Mouse (Mus musculus): ENCODE results near the gene Nrap.

The Nrap gene

GRCm38 (mm10) chr19:56316531-56316930 is 73.3 kb downstream of the Nrap start:
- DNase-seq (ENCODE audit: low spot score in 2 of 2) = no peak

DNA sequence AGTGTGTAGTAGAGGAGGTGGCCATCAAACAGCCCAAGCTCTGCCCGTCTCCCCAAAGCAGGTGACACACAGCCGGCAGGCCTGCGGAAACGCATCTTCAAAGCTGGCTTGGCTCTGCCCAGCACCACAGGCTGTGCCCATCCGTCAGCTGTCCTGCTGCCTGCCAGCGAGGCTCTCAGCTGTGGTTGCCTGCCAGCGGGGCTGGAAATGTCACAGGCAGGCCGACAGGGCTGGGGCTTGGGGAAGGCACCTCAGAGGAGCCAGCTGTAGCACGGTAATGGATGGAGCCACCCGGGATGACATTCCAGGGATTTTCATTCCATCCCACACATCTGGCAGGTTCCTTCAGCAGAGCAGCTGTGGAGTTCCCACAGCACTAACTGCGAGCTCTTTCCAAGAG is 89.0 kb downstream of the Nrap start:
- DNase-seq (ENCODE audit: low spot score in 2 of 2) = no peak

DNA sequence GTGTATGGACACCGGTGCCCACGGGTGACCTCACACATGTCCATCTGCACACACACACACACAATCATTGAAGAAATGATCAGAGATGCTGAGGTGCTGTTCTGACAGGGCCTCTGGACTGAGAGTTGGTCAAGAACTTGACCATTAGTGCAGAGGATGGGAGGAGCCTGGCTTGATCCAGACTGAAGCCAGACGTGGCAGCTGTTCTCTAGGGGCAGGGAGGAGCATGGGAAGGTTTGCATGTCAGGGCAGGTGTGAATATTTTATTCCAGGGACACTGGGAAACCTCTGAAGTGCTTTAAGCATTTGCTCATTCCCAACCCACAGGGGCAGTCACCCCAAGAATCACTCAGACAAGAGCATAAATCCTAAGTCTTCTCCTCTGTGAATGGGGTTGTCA is 92.6 kb downstream of the Nrap start:
- DNase-seq (ENCODE audit: low spot score in 2 of 2) = no peak

GRCm38 (mm10) chr19:56296668-56297067 is 93.2 kb downstream of the Nrap start:
- no peak for DNase-seq (ENCODE audit: low spot score in 2 of 2)

DNA sequence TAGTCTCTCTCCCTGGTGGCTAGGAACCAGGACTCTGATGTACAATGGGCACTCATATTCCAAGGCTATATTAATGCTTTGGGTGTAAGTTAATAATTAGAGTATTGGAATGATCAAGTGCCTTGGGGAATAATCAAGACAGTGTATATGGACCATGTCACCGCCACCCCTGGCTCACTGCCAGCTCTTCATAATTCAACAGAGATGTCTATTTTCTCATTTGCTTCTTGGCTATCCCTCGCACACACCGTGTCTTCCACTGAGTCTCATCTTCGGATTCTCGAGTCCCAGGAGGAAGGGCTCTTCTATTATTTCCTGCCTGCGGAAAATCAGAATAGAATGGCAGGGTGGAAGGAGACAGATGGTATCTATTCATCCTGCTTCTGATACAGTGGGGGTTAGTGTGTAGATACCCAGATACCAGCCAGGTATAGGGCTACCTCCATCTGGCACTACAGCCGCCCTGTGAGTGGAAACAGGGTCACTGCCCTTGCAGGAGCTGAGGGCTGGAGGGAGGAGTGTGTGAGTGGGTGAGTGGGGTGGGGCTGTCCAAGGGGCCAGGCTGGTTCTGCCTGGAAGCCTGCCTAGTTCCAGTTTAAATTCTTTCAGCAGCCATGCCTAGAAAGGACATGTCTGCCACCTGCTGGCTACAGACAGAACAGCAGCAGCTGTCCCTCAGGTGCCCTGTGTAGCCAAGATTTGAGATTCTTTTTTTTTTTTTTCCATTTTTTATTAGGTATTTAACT is 95.0 kb downstream of the Nrap start:
- peak; percentile 33 to 76 for DNase-seq (ENCODE audit: low spot score in 2 of 2)

- no peak for DNase-seq (ENCODE audit: low spot score in 2 of 2)
Observed at GRCm38 (mm10) chr19:56292335-56292734, 97.5 kb downstream of the Nrap start.

DNA sequence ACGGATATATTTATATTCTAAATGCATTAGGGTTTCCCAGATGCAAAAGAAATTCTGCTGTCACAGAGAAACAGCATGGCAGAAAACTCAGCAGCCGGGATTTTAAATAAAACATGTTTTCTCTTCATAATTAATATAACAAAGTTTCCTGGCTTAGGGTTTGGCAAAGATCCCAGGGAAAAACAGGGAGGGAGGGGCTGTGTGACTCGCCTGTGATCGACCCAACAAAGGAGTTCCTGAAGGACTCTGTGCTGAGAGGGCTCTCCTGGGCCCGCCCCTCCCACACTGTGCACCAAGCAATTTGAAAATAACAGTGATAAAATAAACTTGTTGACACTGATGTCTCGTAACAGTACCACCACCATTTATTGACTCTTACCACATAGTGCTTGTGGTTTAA is 97.9 kb downstream of the Nrap start:
- DNase-seq (ENCODE audit: low spot score in 2 of 2) = no peak

DNA sequence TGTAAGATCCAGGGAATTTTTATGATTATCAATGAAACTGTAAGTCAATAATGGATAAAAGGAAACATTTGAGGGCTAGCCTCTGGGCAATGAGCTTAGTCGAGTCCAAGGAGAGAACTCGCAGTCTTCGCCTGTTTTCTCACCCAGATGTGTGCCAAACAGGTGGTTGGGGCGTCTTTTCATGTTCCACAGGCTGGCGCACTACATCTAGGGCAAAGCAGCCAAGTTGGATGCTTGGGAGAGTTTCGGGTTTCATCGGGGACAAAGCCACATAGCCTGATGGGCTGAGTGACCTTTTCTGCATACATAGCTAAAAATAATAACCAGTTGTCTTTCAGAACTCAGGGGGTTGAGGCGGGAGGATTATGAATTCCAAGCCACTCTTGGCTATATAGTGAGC is 100.2 kb downstream of the Nrap start:
- no peak for DNase-seq (ENCODE audit: low spot score in 2 of 2)

- no peak for DNase-seq (ENCODE audit: low spot score in 2 of 2)
Observed at GRCm38 (mm10) chr19:56288436-56288835, 101.4 kb downstream of the Nrap start.

DNA sequence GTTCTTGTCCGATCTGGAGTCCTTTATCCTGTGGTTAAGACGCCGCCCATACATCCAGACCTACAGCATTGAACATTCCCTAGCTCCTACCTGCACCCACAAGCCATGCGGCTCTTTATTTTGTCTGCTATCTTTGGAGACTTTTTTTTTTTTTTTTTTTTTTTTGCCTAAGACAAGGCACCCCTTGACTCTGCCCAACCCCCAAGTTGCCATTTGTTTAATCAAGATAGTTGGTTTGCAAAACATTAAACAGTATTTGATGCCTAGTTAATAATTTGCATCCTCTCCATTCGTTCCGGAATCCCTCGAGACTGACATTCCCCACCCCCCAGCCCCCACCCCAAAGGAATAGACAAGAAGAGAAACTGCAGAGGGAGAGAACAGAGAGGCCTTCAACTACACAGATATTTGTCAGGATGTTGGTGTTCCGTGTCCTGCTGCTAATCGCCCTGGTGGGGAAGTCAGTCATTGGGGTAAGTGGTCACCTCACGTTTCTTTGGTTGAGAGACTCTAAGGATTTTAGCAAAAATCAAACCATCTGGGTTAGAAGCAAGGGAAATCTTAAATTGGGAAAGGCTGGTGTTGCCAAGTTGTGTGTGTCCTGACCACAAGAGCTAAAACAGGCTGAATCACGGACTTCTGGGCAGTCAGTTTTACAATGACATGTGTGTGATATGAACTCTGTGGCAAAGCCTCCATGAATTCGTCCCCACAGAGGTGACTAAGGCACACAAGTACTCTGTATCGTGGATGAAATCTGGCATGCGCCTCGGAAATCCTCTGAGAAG is 102.1 kb downstream of the Nrap start:
- DNase-seq (ENCODE audit: low spot score in 2 of 2) = no peak

GRCm38 (mm10) chr19:56286866-56287265 is 103.0 kb downstream of the Nrap start, which contains the start of gene Habp2:
Habp2 (plus strand) TSS chr19:56287137.
- no peak for DNase-seq (ENCODE audit: low spot score in 2 of 2)

DNA sequence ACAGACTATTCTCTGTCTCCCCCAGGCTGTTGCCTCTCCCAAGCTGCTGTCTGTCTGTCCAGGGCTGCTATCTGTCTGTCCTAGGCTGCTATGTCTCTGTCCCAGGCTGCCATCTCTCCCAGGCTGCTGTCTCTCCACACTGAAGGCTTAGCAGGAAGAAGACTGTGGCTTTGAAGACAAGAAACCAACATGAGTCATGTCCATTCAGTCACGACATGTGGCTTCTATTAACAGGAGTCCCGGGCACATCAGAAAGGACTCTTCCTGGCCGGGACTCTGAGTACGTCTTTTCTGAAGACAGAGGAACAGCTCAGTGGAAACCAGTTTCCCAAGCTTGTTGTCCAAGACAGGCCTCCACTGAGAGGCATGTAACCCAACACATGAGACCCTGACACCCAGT is 104.6 kb downstream of the Nrap start:
- no peak for DNase-seq (ENCODE audit: low spot score in 2 of 2)

- no peak for DNase-seq (ENCODE audit: low spot score in 2 of 2)
Observed at GRCm38 (mm10) chr19:56278366-56278765, 111.5 kb downstream of the Nrap start.

GRCm38 (mm10) chr19:56277951-56278350 is 111.9 kb downstream of the Nrap start:
- no peak for DNase-seq (ENCODE audit: low spot score in 2 of 2)

GRCm38 (mm10) chr19:56277140-56277804 is 112.6 kb downstream of the Nrap start:
- DNase-seq (ENCODE audit: low spot score in 2 of 2) = no peak

- DNase-seq (ENCODE audit: low spot score in 2 of 2) = no peak
Observed at GRCm38 (mm10) chr19:56272081-56272480, 117.8 kb downstream of the Nrap start.
